Mouse (Mus musculus) spleen, adult 2 months (tissue): ENCODE measurements around the gene Stab1.

ENCODE experiments used
- CTCF ChIP-seq: fragments of 200-500 bp; IDR thresholded peaks from 2 replicates; pipeline ENCODE4 v1.5.1; 2011; ENCODE audit warnings: mild to moderate bottlenecking, inconsistent platforms; ENCODE audit not compliant: insufficient read depth, insufficient read length, insufficient replicate concordance; ENCODE audit errors: extremely low read depth
- POLR2A ChIP-seq: fragments of 200-500 bp; IDR thresholded peaks from 2 replicates; pipeline ENCODE4 v1.6.1; 2011; ENCODE audit warnings: low read depth, low read length, inconsistent platforms

GRCm38 (mm10) chr14:31186656-31187055 is 18.2 kb upstream of the Stab1 start:
- TF ChIP-seq POLR2A, result no peak
- TF ChIP-seq CTCF, result no peak
